Mouse (Mus musculus): ENCODE measurements around the gene Tfip11.

Tfip11 gene

GRCm38 (mm10) chr5:112323246-112323645, 2.9 kb upstream of the Tfip11 start:
- DNase-seq = no peak

GRCm38 (mm10) chr5:112324637-112325545, 1.3 kb upstream of the Tfip11 start:
- DNase-seq = peak; percentile 74

GRCm38 (mm10) chr5:112326446-112327009, 370 bp downstream of the Tfip11 start:
- DNase-seq = no peak

- DNase-seq = no peak
Observed at GRCm38 (mm10) chr5:112327854-112328253, 1.7 kb downstream of the Tfip11 start.

- no peak for DNase-seq
Observed at GRCm38 (mm10) chr5:112329805-112330564, 3.8 kb downstream of the Tfip11 start.

GRCm38 (mm10) chr5:112335473-112335872, 9.3 kb downstream of the Tfip11 start:
- peak; percentile 62 for DNase-seq

GRCm38 (mm10) chr5:112337004-112337403, 10.8 kb downstream of the Tfip11 start:
- DNase-seq = no peak

GRCm38 (mm10) chr5:112339215-112339614, 13.1 kb downstream of the Tfip11 start:
- no peak for DNase-seq

GRCm38 (mm10) chr5:112342463-112343204, 16.5 kb downstream of the Tfip11 start, which contains the start of the genes Srrd and Hps4:
Gene Srrd, minus strand, starts transcription at chr5:112343040.
Gene Hps4, plus strand, starts transcription at chr5:112343083.
- peak; percentile 86 for DNase-seq

- no peak for DNase-seq
Observed at GRCm38 (mm10) chr5:112343205-112343595, 17.0 kb downstream of the Tfip11 start.

- DNase-seq = no peak
Observed at GRCm38 (mm10) chr5:112344092-112344960, 18.2 kb downstream of the Tfip11 start.

GRCm38 (mm10) chr5:112346211-112346965, 20.2 kb downstream of the Tfip11 start:
- no peak for DNase-seq

GRCm38 (mm10) chr5:112349169-112349568, 23.0 kb downstream of the Tfip11 start:
- no peak for DNase-seq

- DNase-seq = no peak
Observed at GRCm38 (mm10) chr5:112355493-112355892, 29.3 kb downstream of the Tfip11 start.

- no peak for DNase-seq
Observed at GRCm38 (mm10) chr5:112355910-112356309, 29.8 kb downstream of the Tfip11 start, which contains the start of gene Gm6583. Gene Gm6583, minus strand, starts transcription at chr5:112356033.

GRCm38 (mm10) chr5:112356322-112356721, 30.2 kb downstream of the Tfip11 start:
- DNase-seq = peak; percentile 67

GRCm38 (mm10) chr5:112359520-112359919, 33.4 kb downstream of the Tfip11 start:
- no peak for DNase-seq

GRCm38 (mm10) chr5:112360077-112360476, 33.9 kb downstream of the Tfip11 start:
- no peak for DNase-seq

- DNase-seq = no peak
Observed at GRCm38 (mm10) chr5:112364184-112364797, 38.1 kb downstream of the Tfip11 start.

GRCm38 (mm10) chr5:112366879-112367278, 40.7 kb downstream of the Tfip11 start:
- no peak for DNase-seq

Measured in lung, postnatal 10 days (tissue).